Mouse (Mus musculus): ENCODE measurements at regions not wholly inside any gene's neighbourhood (a gene's known extent, or its start where the extent isn't known, plus 50 kb on each side); places are given as distances from the start of the nearest gene placed in this dataset.

DNA sequence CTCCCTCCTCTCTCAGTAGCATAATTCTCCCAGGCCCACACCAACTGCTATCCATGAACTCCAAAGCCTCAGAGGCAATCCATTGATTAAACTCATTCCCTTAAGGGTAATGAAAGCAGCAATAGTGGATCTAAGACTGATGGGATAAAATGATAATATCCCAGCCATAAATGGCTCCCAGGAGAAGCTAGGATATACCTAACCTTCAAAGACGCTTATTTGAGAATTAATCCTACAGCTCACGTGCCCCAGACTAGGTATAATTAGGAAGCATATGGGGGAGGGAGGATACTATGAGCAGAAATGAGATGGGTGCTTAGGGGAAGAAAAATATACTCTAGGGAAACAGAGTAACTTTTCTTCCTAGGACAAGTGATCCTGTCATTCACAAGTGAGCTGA, 52.8 kb upstream of the Rnf32 start:
- no peak for DNase-seq (ENCODE audit: low read depth)
- TF ChIP-seq CTCF (IDR thresholded peaks at IDR 0.05; ENCODE audit: borderline replicate concordance, extremely low read depth, insufficient read depth, insufficient read length): no peak
- TF ChIP-seq POLR2A (IDR thresholded peaks at IDR 0.05; ENCODE audit: borderline replicate concordance, extremely low read depth, insufficient read depth, insufficient read length, poor library complexity, severe bottlenecking): no peak

DNA sequence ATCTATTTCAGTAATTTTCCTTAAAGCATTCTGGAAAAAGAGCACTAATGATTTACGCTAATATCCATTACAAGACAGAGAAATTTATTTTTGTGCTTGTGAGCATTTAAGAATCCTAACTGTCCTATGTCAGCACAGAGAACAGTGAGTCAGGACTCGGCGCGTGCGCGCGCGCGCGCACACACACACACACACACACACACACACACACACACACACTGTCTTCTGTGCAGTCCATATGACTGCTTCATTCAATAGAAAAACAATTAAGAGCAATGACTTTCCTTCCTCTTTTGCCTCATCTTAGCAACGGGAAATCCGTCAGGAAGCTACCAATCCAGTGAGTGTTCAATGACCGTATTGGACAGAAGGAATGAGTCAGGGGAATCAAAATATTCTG, 53.3 kb upstream of the Rnf32 start:
- no peak for DNase-seq (ENCODE audit: low read depth)
- TF ChIP-seq POLR2A (IDR thresholded peaks at IDR 0.05; ENCODE audit: borderline replicate concordance, extremely low read depth, insufficient read depth, insufficient read length, poor library complexity, severe bottlenecking) (no peak), CTCF (IDR thresholded peaks at IDR 0.05; ENCODE audit: borderline replicate concordance, extremely low read depth, insufficient read depth, insufficient read length) (no peak)

DNA sequence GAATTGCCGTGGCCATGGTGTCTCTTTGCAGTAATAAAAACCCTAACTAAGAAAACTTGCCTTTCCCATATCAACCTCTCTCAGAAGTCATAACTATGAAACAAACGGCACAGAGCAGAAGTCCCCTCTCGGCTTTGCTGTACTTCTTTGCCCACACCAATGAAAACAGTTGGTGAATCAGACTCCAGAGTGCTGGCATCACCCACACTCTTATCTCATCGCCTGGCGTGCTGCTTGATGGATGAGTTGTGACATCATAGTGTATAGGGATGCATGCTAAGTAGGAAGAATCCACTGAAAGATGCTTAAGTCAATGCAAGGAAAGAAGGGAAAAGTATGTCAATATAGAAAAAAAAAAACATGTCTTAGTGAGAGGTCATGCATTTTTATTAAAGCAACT, 58.3 kb upstream of the Rnf32 start:
- TF ChIP-seq CTCF (IDR thresholded peaks at IDR 0.05; ENCODE audit: borderline replicate concordance, extremely low read depth, insufficient read depth, insufficient read length) (no peak), POLR2A (IDR thresholded peaks at IDR 0.05; ENCODE audit: borderline replicate concordance, extremely low read depth, insufficient read depth, insufficient read length, poor library complexity, severe bottlenecking) (no peak)
- no peak for DNase-seq (ENCODE audit: low read depth)

DNA sequence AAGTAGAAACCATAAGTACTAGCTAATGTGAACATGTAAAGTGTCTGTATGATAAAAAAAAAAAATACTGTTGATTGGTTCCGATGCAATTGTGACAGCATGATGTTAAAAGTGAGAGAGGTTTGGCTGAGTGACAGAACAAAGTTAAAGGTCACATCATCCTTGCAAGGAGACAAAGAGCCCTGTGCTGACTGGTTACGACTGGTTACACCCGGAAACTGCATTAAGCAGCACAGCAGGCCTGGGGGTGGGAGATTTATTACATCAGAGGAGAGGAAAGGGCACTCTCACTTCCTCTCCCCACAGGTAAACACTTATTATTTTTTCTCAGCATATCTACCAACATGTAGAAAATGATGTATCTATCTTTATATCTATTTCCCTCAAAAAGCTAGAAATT, 63.5 kb upstream of the Rnf32 start:
- TF ChIP-seq POLR2A (IDR thresholded peaks at IDR 0.05; ENCODE audit: borderline replicate concordance, extremely low read depth, insufficient read depth, insufficient read length, poor library complexity, severe bottlenecking): no peak
- no peak for TF ChIP-seq CTCF (IDR thresholded peaks at IDR 0.05; ENCODE audit: borderline replicate concordance, extremely low read depth, insufficient read depth, insufficient read length)
- peak; percentile 26 for DNase-seq (ENCODE audit: low read depth)

DNA sequence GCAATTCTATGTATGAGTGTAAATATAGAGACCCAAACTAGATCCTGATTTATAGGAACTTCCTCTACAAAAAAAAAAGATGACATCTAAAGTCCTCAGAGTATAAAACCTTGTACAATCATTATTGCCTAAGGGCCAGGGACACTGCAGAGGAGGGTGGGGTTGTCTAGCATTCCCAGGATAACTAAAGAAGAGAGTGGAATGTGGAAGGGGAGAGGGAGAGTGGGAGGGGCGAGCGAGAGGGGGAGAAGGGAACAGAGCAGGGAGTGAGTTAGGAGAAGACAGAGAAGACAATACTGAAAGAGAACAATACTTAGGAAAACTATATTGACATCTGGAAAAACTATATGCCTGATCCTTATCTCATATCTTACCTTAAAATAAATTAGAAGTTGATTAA, 64.0 kb upstream of the Rnf32 start:
- no peak for DNase-seq (ENCODE audit: low read depth)
- TF ChIP-seq POLR2A (IDR thresholded peaks at IDR 0.05; ENCODE audit: borderline replicate concordance, extremely low read depth, insufficient read depth, insufficient read length, poor library complexity, severe bottlenecking) (no peak), CTCF (IDR thresholded peaks at IDR 0.05; ENCODE audit: borderline replicate concordance, extremely low read depth, insufficient read depth, insufficient read length) (no peak)

DNA sequence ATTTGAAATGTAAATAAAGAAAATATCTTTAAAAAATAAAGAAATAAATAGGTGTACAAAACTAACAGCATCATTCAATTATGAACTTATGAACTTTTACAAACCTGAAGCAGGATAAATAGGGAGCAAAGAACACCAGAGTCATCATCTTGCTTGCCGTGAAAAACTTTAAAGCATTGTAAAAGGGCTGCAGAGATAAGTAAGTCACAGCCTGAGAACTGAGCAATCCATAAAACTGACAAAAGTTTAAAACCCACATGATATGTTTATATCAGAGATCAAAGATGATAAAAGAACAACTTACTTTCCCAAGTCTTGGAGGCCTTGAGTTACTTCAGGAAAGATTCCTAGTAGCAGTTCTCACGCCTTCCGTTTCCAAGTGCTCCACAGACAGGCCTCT, 66.1 kb upstream of the Rnf32 start:
- no peak for DNase-seq (ENCODE audit: low read depth)
- TF ChIP-seq CTCF (IDR thresholded peaks at IDR 0.05; ENCODE audit: borderline replicate concordance, extremely low read depth, insufficient read depth, insufficient read length) (no peak), POLR2A (IDR thresholded peaks at IDR 0.05; ENCODE audit: borderline replicate concordance, extremely low read depth, insufficient read depth, insufficient read length, poor library complexity, severe bottlenecking) (no peak)

DNA sequence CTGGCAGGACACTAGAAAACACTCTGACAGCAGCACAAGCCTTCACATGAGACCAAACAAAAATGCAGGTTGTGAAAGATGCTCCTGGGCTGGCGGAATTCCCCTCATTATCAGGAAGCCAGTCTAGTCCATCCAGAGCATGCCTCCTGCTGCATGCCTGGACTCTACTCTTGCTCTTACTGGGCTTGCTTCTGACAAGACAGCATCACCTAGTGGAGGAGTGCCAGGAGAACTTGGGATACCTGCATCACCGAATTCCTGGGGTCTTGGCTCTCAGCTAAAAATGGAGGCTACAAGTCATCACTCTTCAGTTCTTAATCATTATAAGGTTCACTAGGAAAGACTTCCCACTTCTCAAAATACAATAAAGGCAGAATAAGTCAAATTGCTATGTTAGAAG, 78.8 kb upstream of the Rnf32 start:
- TF ChIP-seq POLR2A (IDR thresholded peaks at IDR 0.05; ENCODE audit: borderline replicate concordance, extremely low read depth, insufficient read depth, insufficient read length, poor library complexity, severe bottlenecking) (no peak), CTCF (IDR thresholded peaks at IDR 0.05; ENCODE audit: borderline replicate concordance, extremely low read depth, insufficient read depth, insufficient read length) (no peak)
- no peak for DNase-seq (ENCODE audit: low read depth)

DNA sequence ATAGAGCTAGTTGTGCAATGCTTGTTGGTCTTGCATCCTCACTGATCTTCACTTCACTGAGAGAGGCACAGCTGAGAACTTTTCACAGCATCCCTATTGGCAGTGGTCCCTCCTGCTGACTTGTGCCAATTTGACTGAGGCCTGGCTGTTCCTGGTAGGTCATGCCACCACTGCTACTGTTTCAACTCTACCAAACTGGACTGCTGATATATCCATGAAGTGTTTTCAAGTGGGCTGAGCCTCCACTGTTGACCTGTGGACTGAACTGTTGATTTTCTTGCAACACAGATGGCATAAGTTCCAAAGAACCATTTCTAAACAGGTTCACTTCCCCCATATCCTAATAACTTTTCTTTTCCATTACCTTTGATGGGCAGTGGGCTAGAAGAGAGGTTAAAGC, 83.3 kb upstream of the Rnf32 start:
- TF ChIP-seq CTCF (IDR thresholded peaks at IDR 0.05; ENCODE audit: borderline replicate concordance, extremely low read depth, insufficient read depth, insufficient read length) (no peak), POLR2A (IDR thresholded peaks at IDR 0.05; ENCODE audit: borderline replicate concordance, extremely low read depth, insufficient read depth, insufficient read length, poor library complexity, severe bottlenecking) (no peak)
- DNase-seq (ENCODE audit: low read depth): no peak

DNA sequence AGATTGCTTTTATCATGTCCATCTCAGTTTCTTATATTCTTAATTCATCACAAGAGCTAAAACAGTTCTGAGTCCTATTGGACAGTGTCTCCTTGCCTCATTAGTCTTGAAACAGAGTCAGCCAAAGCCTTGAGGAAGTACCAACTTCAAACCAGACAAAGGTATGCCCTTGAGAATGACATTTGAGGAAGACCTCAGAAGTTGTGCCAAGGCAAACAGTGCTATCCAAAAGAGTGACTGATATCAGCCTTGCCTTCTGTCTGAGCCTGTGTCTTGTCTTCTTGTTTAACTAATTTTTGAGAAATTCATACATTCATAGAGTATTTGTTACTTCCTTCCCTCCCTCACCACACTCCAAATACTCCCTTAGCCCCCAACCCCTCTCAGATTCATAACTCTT, 88.5 kb upstream of the Rnf32 start:
- no peak for TF ChIP-seq CTCF (IDR thresholded peaks at IDR 0.05; ENCODE audit: borderline replicate concordance, extremely low read depth, insufficient read depth, insufficient read length)
- no peak for TF ChIP-seq POLR2A (IDR thresholded peaks at IDR 0.05; ENCODE audit: borderline replicate concordance, extremely low read depth, insufficient read depth, insufficient read length, poor library complexity, severe bottlenecking)
- no peak for DNase-seq (ENCODE audit: low read depth)

DNA sequence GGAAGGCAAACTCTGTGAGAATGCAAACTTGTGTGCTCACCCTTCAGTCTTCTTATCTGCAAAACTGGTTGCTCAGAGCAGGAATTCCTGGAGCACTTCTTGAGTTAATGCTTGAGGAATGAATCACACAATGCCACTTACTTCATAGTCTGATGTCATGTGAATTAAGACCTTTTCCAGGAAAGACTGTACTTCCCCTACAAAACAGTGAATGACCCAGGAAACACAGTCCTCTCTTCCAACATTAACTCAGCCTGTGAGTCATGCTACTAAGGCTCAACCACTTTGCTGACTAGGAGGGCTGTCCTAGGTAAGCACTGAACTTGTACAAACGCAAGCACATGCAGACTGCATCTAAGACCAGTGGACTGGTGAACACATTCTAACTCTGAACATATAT, 112.5 kb upstream of the Rnf32 start:
- no peak for TF ChIP-seq CTCF (IDR thresholded peaks at IDR 0.05; ENCODE audit: borderline replicate concordance, extremely low read depth, insufficient read depth, insufficient read length)
- no peak for TF ChIP-seq POLR2A (IDR thresholded peaks at IDR 0.05; ENCODE audit: borderline replicate concordance, extremely low read depth, insufficient read depth, insufficient read length, poor library complexity, severe bottlenecking)
- DNase-seq (ENCODE audit: low read depth): no peak

DNA sequence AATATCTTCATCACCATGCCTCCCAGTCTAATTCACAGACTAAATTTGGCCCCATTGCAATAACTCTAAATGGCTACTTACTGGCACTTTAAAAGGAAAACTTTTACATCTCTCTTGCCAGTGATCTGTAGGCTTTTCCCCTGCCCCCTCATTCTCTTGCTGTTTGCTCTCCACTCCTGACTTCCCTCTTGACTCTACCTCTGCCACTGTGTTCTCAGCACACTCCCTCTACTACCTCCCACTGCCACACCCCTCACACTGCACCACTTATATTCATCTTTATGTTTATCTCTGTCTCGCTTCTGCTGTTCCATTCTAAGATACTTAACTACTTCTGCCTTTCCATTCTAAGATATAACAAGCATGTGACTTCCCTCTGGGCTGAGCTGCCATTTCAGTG, 141.4 kb upstream of the Rnf32 start:
- TF ChIP-seq POLR2A (IDR thresholded peaks at IDR 0.05; ENCODE audit: borderline replicate concordance, extremely low read depth, insufficient read depth, insufficient read length, poor library complexity, severe bottlenecking) (no peak), CTCF (IDR thresholded peaks at IDR 0.05; ENCODE audit: borderline replicate concordance, extremely low read depth, insufficient read depth, insufficient read length) (no peak)
- no peak for DNase-seq (ENCODE audit: low read depth)

DNA sequence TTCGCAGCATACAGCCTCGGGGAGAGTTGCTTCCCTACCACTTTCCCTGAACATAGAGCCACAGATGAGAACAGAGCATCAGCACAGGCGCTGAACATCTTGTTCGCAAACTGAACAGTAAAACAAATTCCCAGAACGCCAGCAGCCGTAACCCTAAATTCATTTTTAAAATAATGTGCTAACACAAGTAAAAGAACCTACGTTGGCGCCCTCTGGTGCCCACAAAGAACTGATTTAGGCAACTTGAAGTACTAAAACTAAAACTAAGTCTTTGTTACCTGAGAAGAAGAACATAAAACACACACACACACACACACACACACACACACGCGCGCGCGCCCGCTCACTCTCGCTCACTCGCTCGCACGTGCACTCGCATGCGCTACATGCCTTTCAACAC, 159.2 kb upstream of the Rnf32 start:
- TF ChIP-seq CTCF (IDR thresholded peaks at IDR 0.05; ENCODE audit: borderline replicate concordance, extremely low read depth, insufficient read depth, insufficient read length) (peak; percentile 14; the same call in 1 of the 2 replicates), POLR2A (IDR thresholded peaks at IDR 0.05; ENCODE audit: borderline replicate concordance, extremely low read depth, insufficient read depth, insufficient read length, poor library complexity, severe bottlenecking) (no peak)
- peak; percentile 77 for DNase-seq (ENCODE audit: low read depth)
